Mouse (Mus musculus): Measurements from ENCODE around the gene Rps27rt.

DNA sequence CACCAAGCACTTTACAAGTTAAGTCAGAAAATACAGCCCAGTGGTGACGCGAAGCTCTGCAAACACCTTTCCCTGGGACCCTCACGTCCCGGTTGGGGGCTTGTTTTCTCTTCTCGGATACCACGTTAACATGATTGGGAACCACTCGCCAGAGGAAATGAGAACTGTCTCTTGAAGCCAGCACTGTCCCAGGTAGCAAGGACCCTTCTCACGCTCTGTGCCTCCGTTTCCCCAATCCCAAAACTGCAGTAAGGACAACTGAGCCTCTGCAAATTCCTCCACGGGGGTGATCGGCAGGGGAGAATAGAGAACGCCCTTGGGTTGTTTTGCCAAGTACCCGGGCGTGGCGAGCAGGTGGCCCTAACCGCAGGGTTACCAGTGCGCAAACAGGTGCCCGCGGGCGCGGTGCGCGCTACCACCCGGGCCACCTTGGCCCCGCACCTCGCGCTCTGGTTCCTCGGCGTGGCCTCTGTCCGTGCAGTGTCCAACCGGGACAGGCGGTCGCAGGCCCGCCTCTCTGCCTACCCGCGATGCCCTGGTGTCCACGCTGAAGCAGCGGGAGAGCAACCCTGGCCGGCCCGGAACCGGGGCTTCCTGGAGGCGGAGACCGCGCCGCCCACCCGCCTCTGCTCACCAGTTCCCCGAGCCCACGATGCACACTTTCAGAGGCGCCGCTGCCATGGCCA is 49.4 kb downstream of the Rps27rt start:
- TF ChIP-seq CTCF (IDR thresholded peaks at IDR 0.05; ENCODE audit: borderline replicate concordance, insufficient read depth, low read length) (no peak), POLR2A (IDR thresholded peaks at IDR 0.05; ENCODE audit: low read depth, low read length) (no peak)
